Mouse (Mus musculus) brain, adult 2 months (tissue): ENCODE results near the gene Arntl2.

Source experiments
- DNase-seq: peaks from one replicate; pipeline ENCODE4 v3.0.0; 2011; ENCODE audit warnings: low read depth, low spot score

The Arntl2 gene

GRCm38 (mm10) chr6:146778055-146778454, 17.8 kb upstream of the Arntl2 start:
- no peak for DNase-seq

DNA sequence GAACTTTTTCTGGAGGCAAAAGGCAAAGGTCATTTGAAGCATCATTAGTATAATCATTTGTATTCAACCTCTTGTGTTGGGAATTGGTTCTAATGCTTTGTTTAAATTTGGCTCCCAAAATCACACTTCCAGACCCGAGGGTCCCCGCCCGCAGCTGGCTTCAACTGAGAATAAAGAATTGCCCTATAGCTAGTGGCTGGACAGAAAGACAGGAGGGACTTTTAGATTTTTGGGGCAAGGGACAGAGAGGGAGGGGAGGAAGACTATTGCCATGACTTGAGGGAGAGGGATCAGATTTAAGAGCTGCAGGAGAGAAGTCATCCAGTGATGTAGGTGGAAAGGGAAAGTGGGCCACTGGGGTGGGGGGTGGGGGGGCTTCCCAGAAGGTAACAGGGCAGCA, 14.3 kb upstream of the Arntl2 start:
- no peak for DNase-seq

DNA sequence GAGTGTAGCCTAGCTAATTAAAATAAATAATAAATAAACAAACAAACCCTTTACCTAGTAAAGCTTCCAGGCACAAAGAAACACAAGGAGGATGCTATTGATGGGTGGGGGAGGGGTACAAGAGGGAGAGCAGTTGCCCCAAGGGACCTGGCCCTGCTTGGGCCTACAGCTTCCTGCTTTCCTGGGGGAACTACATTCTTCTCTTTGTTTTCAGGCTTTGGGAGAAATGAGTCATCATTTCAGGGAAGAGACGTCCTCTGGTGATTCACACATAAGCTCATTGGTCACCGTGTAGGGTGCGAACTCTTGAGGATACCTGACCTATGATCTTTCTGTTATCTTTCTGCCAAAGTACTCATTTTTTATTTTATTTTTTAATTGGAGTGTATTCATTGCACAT, 2.3 kb upstream of the Arntl2 start:
- DNase-seq, result no peak

- no peak for DNase-seq
Measured at GRCm38 (mm10) chr6:146795166-146795923, 510 bp upstream of the Arntl2 start.

- DNase-seq, result peak; percentile 43
Measured at GRCm38 (mm10) chr6:146797446-146797845, 1.6 kb downstream of the Arntl2 start.

- DNase-seq, result no peak
Measured at GRCm38 (mm10) chr6:146809991-146810390, 14.1 kb downstream of the Arntl2 start.

GRCm38 (mm10) chr6:146813007-146813406, 17.2 kb downstream of the Arntl2 start:
- DNase-seq, result no peak

DNA sequence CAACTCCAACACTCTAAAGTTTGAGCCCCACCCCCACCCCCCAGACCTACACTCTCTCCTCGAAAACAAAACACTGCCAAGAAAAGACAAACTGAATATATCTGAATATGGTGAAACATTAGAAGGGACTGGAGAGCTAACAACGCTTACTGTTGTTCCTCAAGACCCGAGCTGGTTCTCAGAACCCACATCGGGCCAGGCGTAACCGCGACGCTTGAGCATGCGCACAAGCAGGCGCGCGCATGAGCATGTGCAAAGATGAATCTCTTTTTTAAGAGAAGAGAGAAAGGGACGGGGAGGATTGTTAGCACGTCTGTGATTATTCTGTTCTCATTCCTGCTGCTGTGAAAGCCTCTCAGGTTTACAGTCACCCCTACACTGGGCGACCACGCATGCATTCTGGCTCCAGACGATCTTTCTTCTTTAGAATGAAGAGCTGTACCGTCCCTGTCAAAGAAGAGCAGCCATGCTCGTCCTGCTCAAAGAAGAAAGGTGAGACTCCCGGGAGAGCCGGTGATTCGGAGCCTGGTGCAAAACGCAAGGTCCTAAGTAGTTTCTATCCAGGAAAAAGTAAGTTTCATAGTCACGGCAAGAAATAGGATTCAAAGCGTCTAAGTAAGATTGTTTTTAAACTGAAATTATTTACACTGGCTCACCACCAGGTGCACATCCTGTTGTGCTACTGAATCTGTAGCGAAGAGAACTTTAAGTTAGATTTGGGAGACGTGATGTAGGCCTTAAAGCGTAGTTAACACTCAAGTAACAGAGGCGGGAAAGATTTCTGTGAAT, 24.5 kb downstream of the Arntl2 start:
- no peak for DNase-seq

- DNase-seq, result no peak
Measured at GRCm38 (mm10) chr6:146821958-146822357, 26.1 kb downstream of the Arntl2 start.

DNA sequence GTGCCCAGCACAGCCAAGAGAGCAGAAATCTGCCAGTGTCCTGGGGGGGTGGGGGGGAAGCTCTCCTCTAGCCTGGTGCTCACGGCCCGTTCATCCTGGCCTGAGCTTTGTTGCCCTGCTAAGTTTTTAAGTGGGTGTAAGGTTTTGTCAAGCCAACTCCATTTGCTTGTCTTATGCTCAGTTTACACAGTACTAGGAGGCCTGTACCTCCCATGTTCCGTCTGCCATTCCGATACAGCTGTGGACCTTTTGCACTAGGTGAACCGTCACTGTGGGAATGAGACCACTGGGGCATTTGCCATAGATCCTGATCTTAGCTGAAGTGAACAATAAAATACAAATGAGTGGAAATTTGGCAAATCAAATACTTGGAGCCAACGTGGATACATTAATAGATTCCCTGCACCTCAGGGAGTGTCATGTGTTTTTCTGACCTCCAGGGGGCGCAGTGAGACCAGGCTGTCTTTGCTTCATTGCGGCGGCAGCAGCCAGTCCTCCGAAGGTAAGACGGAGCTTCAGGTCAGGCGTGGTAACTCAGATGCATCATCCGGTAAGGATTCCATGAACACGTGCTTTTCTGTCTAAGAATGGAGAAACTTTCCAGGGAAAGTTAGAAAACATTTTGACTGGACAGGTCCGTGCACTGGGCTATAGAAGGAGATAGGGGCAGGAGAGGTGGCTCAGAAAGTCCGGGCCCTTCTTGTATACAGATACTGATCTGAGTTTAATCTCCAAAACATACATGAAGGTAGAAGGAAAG, 29.1 kb downstream of the Arntl2 start:
- DNase-seq, result peak; percentile 71

GRCm38 (mm10) chr6:146825487-146825773, 29.6 kb downstream of the Arntl2 start:
- DNase-seq, result no peak

- no peak for DNase-seq
Measured at GRCm38 (mm10) chr6:146831320-146831719, 35.5 kb downstream of the Arntl2 start.

GRCm38 (mm10) chr6:146833485-146834314, 37.8 kb downstream of the Arntl2 start:
- peak; percentile 88 for DNase-seq

- DNase-seq, result no peak
Measured at GRCm38 (mm10) chr6:146834342-146834741, 38.5 kb downstream of the Arntl2 start.

DNA sequence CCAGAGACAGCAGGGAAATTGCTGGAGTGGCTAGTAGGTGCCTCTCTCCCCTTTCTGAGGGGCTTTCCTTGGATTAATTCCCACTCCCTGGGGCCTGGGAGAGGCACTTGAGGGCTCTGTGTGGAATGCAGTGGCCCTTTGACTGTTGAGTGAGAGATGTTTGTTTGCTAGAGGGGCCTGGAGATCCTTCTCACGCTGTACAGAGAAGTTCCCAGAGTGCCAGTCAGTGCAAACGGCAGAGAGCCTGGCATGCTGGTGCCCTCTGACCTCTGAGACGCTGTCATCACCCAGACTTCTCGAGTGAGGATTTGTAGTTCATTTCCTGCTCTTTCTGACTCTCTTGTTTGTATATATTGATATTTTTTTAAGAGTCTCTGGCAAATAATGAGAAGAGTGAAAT, 39.9 kb downstream of the Arntl2 start:
- no peak for DNase-seq

DNA sequence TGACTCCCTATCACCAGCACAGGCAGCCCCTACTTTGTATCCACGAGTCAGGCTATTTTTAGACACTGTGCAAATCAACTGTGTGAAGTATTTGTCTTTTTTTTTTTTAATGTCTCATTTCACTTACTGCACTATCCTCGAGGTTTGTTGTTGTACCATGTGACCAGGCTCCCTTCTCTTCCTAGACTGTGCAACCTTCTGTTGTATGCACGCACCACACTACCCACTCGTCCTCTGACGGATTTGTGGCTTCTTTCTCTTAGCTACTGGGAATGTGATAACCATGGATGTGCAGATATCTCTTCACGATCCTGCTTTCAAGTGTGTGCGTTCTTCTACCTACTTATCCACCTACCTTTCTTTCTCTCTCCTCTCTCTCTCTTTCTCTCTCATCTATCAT, 41.5 kb downstream of the Arntl2 start:
- peak; percentile 60 for DNase-seq

DNA sequence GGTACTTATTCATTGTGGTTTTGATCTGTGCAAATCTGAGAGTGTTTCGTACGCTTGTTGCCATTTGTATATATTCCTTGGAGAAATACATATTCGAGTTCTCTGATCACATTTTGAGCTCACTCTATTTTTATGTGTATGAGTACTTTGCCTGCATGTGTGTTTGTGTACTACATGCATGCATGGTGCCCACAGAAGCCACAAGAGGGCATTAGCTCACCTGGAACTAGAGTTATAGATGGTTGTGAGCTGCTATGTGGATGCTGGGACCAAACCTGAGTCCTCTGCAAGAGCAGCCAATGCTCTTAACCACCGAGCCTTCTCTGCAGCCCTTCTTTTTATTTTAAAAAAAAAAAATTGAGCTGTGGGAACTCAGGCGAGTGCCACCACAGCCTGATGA, 42.5 kb downstream of the Arntl2 start:
- no peak for DNase-seq

DNA sequence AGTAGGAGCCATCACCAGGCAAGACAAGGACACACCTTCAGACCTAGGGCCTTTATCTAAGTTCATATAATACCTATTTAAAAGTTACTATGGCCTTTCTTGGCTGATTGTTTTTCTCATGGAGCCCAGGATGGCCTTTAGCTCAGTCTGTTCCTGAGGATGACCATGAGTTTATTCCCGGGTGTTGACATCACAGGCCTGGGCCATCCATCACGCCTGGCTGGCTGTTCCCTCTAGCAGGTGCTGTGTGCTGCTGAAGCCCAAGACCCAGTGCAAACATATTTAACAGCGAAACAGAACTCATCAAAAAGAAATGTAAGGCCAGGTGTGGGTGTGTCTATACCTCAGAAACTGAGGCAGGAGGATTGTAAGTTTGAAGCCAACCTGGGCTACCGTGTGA, 43.0 kb downstream of the Arntl2 start:
- no peak for DNase-seq

- DNase-seq, result no peak
Measured at GRCm38 (mm10) chr6:146844867-146845266, 49.0 kb downstream of the Arntl2 start.

GRCm38 (mm10) chr6:146845347-146845746, 49.5 kb downstream of the Arntl2 start:
- no peak for DNase-seq

DNA sequence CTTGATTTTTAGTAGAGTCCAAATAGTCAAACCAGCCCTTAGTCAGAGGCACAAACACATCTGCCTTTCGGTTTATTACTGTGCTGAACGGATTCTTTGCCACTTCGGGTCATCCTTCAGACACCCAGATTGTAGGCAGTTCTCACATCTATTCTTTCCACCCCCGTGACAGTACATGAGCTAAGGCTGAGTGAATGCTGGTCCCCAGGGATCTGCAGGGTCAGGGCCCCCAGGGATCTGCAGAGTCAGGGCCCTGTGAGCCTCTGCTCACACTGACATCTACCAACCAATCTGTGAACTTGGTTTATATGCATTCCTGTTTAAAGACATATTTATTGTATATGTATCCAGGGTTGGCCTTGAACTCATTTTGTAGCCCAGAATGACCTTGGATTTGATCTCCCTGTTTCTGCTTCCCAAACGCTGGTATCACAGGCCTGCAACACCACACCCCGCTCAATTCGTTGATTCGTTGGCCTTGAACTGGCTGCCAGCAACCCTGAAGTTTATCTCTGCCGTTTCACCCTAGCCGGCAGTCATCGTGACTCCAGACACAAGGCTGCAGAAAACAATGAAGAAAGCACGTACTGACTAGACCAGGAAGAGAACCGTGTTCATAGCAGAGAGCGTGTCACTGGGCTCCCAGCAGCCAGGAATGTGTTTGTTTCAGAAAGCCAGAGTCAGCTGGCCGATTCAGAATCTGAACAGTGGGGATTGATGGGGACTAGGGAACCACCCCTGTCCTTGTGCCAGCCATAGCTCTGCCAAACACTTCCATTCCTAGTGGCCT, 50.3 kb downstream of the Arntl2 start:
- DNase-seq, result peak; percentile 18
